Mouse (Mus musculus): ENCODE measurements around the gene Dguok. TPM values are rescaled to one million over a fixed set of nuclear protein-coding genes. Genes with fewer than 3 reads are reported as not detected.
A peak's percentile ranks its signal among the peaks of the same experiment; 100 is the strongest.

Dguok gene
- polyA plus RNA-seq, 1 experiment from 2014 or later, result 66.6 TPM

- ATAC-seq (ENCODE audit: low FRiP score, low TSS enrichment) (no peak), DNase-seq (no peak)
- H3K36me3 ChIP-seq (ENCODE audit: control insufficient read depth, insufficient read depth, low read length), result peaks cover 72% of the 10 kb centered on the region
- H3K9me3 ChIP-seq (ENCODE audit: control insufficient read depth, low read length), result no peaks in the 10 kb centered on the region
- H3K4me2 ChIP-seq (ENCODE audit: low read length), result no peak overlapping the region
- no peak overlapping the region for H3K9ac ChIP-seq (replicated peaks; ENCODE audit: low read length)
- no peak overlapping the region for H3K4me3 ChIP-seq (replicated peaks; ENCODE audit: low read depth, low read length)
- no peaks in the 10 kb centered on the region for H3K4me1 ChIP-seq (ENCODE audit: control insufficient read depth, insufficient read depth, low read length)
- H3K27me3 ChIP-seq (ENCODE audit: control insufficient read depth, insufficient read depth, low read length), result no peaks in the 10 kb centered on the region
- WGBS, result 86% methylated on average over 4 of the region's 4 CpGs
- no peak overlapping the region for H3K27ac ChIP-seq (replicated peaks; ENCODE audit: low read depth, low read length)
These were observed 16.1 kb downstream of the Dguok start for GRCm38 (mm10) chr6:83490622-83491021.

GRCm38 (mm10) chr6:83488200-83488599 lies 18.6 kb downstream of the Dguok start:
- H3K4me2 ChIP-seq (ENCODE audit: low read length), result no peak overlapping the region
- H3K27ac ChIP-seq (replicated peaks; ENCODE audit: low read depth, low read length), result no peak overlapping the region
- H3K27me3 ChIP-seq (ENCODE audit: control insufficient read depth, insufficient read depth, low read length), result no peaks in the 10 kb centered on the region
- DNase-seq, result no peak
- WGBS, result 97% methylated on average over 5 of the region's 5 CpGs
- no peak overlapping the region for H3K9ac ChIP-seq (replicated peaks; ENCODE audit: low read length)
- H3K9me3 ChIP-seq (ENCODE audit: control insufficient read depth, low read length), result no peaks in the 10 kb centered on the region
- no peak for ATAC-seq (ENCODE audit: low FRiP score, low TSS enrichment)
- no peaks in the 10 kb centered on the region for H3K4me1 ChIP-seq (ENCODE audit: control insufficient read depth, insufficient read depth, low read length)
- H3K36me3 ChIP-seq (ENCODE audit: control insufficient read depth, insufficient read depth, low read length), result peaks cover 75% of the 10 kb centered on the region
- no peak overlapping the region for H3K4me3 ChIP-seq (replicated peaks; ENCODE audit: low read depth, low read length)

- Histone ChIP-seq H3K27ac (replicated peaks; ENCODE audit: low read depth, low read length) (no peak overlapping the region), H3K4me1 (ENCODE audit: control insufficient read depth, insufficient read depth, low read length) (no peaks in the 10 kb centered on the region), H3K36me3 (ENCODE audit: control insufficient read depth, insufficient read depth, low read length) (peaks cover 80% of the 10 kb centered on the region), H3K9ac (replicated peaks; ENCODE audit: low read length) (no peak overlapping the region), H3K9me3 (ENCODE audit: control insufficient read depth, low read length) (no peaks in the 10 kb centered on the region), H3K27me3 (ENCODE audit: control insufficient read depth, insufficient read depth, low read length) (no peaks in the 10 kb centered on the region), H3K4me2 (ENCODE audit: low read length) (no peak overlapping the region), H3K4me3 (replicated peaks; ENCODE audit: low read depth, low read length) (no peak overlapping the region)
- DNase-seq (no peak), ATAC-seq (ENCODE audit: low FRiP score, low TSS enrichment) (no peak)
- 94% methylated on average over 4 of the region's 4 CpGs for WGBS
These were observed 19.5 kb downstream of the Dguok start for GRCm38 (mm10) chr6:83487298-83487697.

- WGBS, result 63% methylated on average over 4 of the region's 4 CpGs
- H3K4me1 ChIP-seq (ENCODE audit: control insufficient read depth, insufficient read depth, low read length), result no peaks in the 10 kb centered on the region
- H3K9me3 ChIP-seq (ENCODE audit: control insufficient read depth, low read length), result no peaks in the 10 kb centered on the region
- no peak overlapping the region for H3K27ac ChIP-seq (replicated peaks; ENCODE audit: low read depth, low read length)
- no peaks in the 10 kb centered on the region for H3K27me3 ChIP-seq (ENCODE audit: control insufficient read depth, insufficient read depth, low read length)
- ATAC-seq (ENCODE audit: low FRiP score, low TSS enrichment) (no peak), DNase-seq (peak; percentile 22)
- no peak overlapping the region for H3K4me2 ChIP-seq (ENCODE audit: low read length)
- no peak overlapping the region for H3K9ac ChIP-seq (replicated peaks; ENCODE audit: low read length)
- H3K36me3 ChIP-seq (ENCODE audit: control insufficient read depth, insufficient read depth, low read length), result peaks cover 94% of the 10 kb centered on the region
- H3K4me3 ChIP-seq (replicated peaks; ENCODE audit: low read depth, low read length), result no peak overlapping the region
These were observed 20.9 kb downstream of the Dguok start for GRCm38 (mm10) chr6:83485854-83486253.

GRCm38 (mm10) chr6:83483776-83484175 lies 23.0 kb downstream of the Dguok start:
- no peaks in the 10 kb centered on the region for H3K27me3 ChIP-seq (ENCODE audit: control insufficient read depth, insufficient read depth, low read length)
- H3K36me3 ChIP-seq (ENCODE audit: control insufficient read depth, insufficient read depth, low read length), result peaks cover 95% of the 10 kb centered on the region

GRCm38 (mm10) chr6:83482418-83483085 lies 24.2 kb downstream of the Dguok start:
- ATAC-seq (ENCODE audit: low FRiP score, low TSS enrichment), result no peak
- peaks cover 87% of the 10 kb centered on the region for H3K36me3 ChIP-seq (ENCODE audit: control insufficient read depth, insufficient read depth, low read length)
- no peaks in the 10 kb centered on the region for H3K9me3 ChIP-seq (ENCODE audit: control insufficient read depth, low read length)
- H3K9ac ChIP-seq (replicated peaks; ENCODE audit: low read length), result no peak overlapping the region
- no peak for DNase-seq
- 85% methylated on average over 10 of the region's 10 CpGs for WGBS
- H3K4me2 ChIP-seq (ENCODE audit: low read length), result no peak overlapping the region
- H3K4me1 ChIP-seq (ENCODE audit: control insufficient read depth, insufficient read depth, low read length), result no peaks in the 10 kb centered on the region
- no peaks in the 10 kb centered on the region for H3K27me3 ChIP-seq (ENCODE audit: control insufficient read depth, insufficient read depth, low read length)
- H3K4me3 ChIP-seq (replicated peaks; ENCODE audit: low read depth, low read length), result no peak overlapping the region
- no peak overlapping the region for H3K27ac ChIP-seq (replicated peaks; ENCODE audit: low read depth, low read length)

More at GRCm38 (mm10) chr6:83483776-83484175, 23.0 kb downstream of the Dguok start:
- Histone ChIP-seq H3K4me2 (ENCODE audit: low read length) (no peak overlapping the region), H3K4me3 (replicated peaks; ENCODE audit: low read depth, low read length) (no peak overlapping the region), H3K27ac (replicated peaks; ENCODE audit: low read depth, low read length) (no peak overlapping the region), H3K9ac (replicated peaks; ENCODE audit: low read length) (no peak overlapping the region), H3K9me3 (ENCODE audit: control insufficient read depth, low read length) (no peaks in the 10 kb centered on the region), H3K4me1 (ENCODE audit: control insufficient read depth, insufficient read depth, low read length) (no peaks in the 10 kb centered on the region)
- DNase-seq (no peak), ATAC-seq (ENCODE audit: low FRiP score, low TSS enrichment) (no peak)
- 95% methylated on average over 7 of the region's 7 CpGs for WGBS

GRCm38 (mm10) chr6:83480019-83480655 lies 26.6 kb downstream of the Dguok start:
- H3K4me3 ChIP-seq (replicated peaks; ENCODE audit: low read depth, low read length), result no peak overlapping the region
- 96% methylated on average over 6 of the region's 6 CpGs for WGBS
- no peaks in the 10 kb centered on the region for H3K27me3 ChIP-seq (ENCODE audit: control insufficient read depth, insufficient read depth, low read length)
- H3K27ac ChIP-seq (replicated peaks; ENCODE audit: low read depth, low read length), result no peak overlapping the region
- H3K36me3 ChIP-seq (ENCODE audit: control insufficient read depth, insufficient read depth, low read length), result peaks cover 63% of the 10 kb centered on the region
- DNase-seq (no peak), ATAC-seq (ENCODE audit: low FRiP score, low TSS enrichment) (no peak)
- H3K4me2 ChIP-seq (ENCODE audit: low read length), result no peak overlapping the region
- no peaks in the 10 kb centered on the region for H3K9me3 ChIP-seq (ENCODE audit: control insufficient read depth, low read length)
- H3K9ac ChIP-seq (replicated peaks; ENCODE audit: low read length), result no peak overlapping the region
- no peaks in the 10 kb centered on the region for H3K4me1 ChIP-seq (ENCODE audit: control insufficient read depth, insufficient read depth, low read length)

- no peaks in the 10 kb centered on the region for H3K4me1 ChIP-seq (ENCODE audit: control insufficient read depth, insufficient read depth, low read length)
- ATAC-seq (ENCODE audit: low FRiP score, low TSS enrichment) (no peak), DNase-seq (no peak)
- no peak overlapping the region for H3K9ac ChIP-seq (replicated peaks; ENCODE audit: low read length)
- H3K27ac ChIP-seq (replicated peaks; ENCODE audit: low read depth, low read length), result no peak overlapping the region
- 73% methylated on average over 2 of the region's 2 CpGs for WGBS
- H3K9me3 ChIP-seq (ENCODE audit: control insufficient read depth, low read length), result no peaks in the 10 kb centered on the region
- peaks cover 54% of the 10 kb centered on the region for H3K36me3 ChIP-seq (ENCODE audit: control insufficient read depth, insufficient read depth, low read length)
- H3K27me3 ChIP-seq (ENCODE audit: control insufficient read depth, insufficient read depth, low read length), result no peaks in the 10 kb centered on the region
- no peak overlapping the region for H3K4me3 ChIP-seq (replicated peaks; ENCODE audit: low read depth, low read length)
- no peak overlapping the region for H3K4me2 ChIP-seq (ENCODE audit: low read length)
These were observed 27.6 kb downstream of the Dguok start for GRCm38 (mm10) chr6:83479193-83479592.

- no peak for ATAC-seq (ENCODE audit: low FRiP score, low TSS enrichment)
- no peak overlapping the region for H3K4me3 ChIP-seq (replicated peaks; ENCODE audit: low read depth, low read length)
- no peaks in the 10 kb centered on the region for H3K27me3 ChIP-seq (ENCODE audit: control insufficient read depth, insufficient read depth, low read length)
- H3K9ac ChIP-seq (replicated peaks; ENCODE audit: low read length), result no peak overlapping the region
- no peak overlapping the region for H3K27ac ChIP-seq (replicated peaks; ENCODE audit: low read depth, low read length)
- 95% methylated on average over 7 of the region's 7 CpGs for WGBS
- H3K9me3 ChIP-seq (ENCODE audit: control insufficient read depth, low read length), result no peaks in the 10 kb centered on the region
- no peak overlapping the region for H3K4me2 ChIP-seq (ENCODE audit: low read length)
- DNase-seq, result no peak
- H3K36me3 ChIP-seq (ENCODE audit: control insufficient read depth, insufficient read depth, low read length), result peaks cover 49% of the 10 kb centered on the region
- H3K4me1 ChIP-seq (ENCODE audit: control insufficient read depth, insufficient read depth, low read length), result no peaks in the 10 kb centered on the region
These were observed 28.1 kb downstream of the Dguok start for GRCm38 (mm10) chr6:83478628-83479027.

Measured in midbrain, embryonic 14.5 days (tissue).